Mouse (Mus musculus) testis, postnatal 10 days (tissue): ENCODE results near the gene Lpcat3.
"Not testable (repeated sequence)": the region's sequence is repeated elsewhere in the genome, so short reads cannot be mapped to it uniquely, and the experiment has no call there.

ENCODE experiments used
- DNase-seq: peaks from one replicate; pipeline ENCODE4 v3.0.0; 2021; ENCODE audit warnings: low spot score

The Lpcat3 gene

GRCm38 (mm10) chr6:124662477-124663423 is at the start of gene Lpcat3:
Lpcat3 (plus strand) TSS chr6:124663027.
- DNase-seq = peak; percentile 99

- DNase-seq = no peak
These were observed 37.2 kb upstream of the Lpcat3 start for GRCm38 (mm10) chr6:124625612-124626011.

- DNase-seq = peak; percentile 6
These were observed 36.6 kb upstream of the Lpcat3 start for GRCm38 (mm10) chr6:124626184-124626583.

GRCm38 (mm10) chr6:124630763-124631162 is 32.1 kb upstream of the Lpcat3 start:
- no peak for DNase-seq

- peak; percentile 40 for DNase-seq
These were observed 26.8 kb upstream of the Lpcat3 start, which contains the start of gene C1s2 for GRCm38 (mm10) chr6:124635985-124636384. C1s2 (minus strand) TSS chr6:124636085.

GRCm38 (mm10) chr6:124636858-124637460 is 25.9 kb upstream of the Lpcat3 start:
- DNase-seq = not testable (repeated sequence)

- DNase-seq = peak; percentile 49
These were observed 22.8 kb upstream of the Lpcat3 start for GRCm38 (mm10) chr6:124640041-124640440.

- peak; percentile 83 for DNase-seq
These were observed 21.8 kb upstream of the Lpcat3 start for GRCm38 (mm10) chr6:124640997-124641396.

GRCm38 (mm10) chr6:124646394-124646793 is 16.4 kb upstream of the Lpcat3 start:
- DNase-seq = no peak

- DNase-seq = no peak
These were observed 6.9 kb upstream of the Lpcat3 start for GRCm38 (mm10) chr6:124655893-124656292.

- DNase-seq = no peak
These were observed 4.8 kb upstream of the Lpcat3 start for GRCm38 (mm10) chr6:124658067-124658466.

GRCm38 (mm10) chr6:124661156-124661806 is 1.5 kb upstream of the Lpcat3 start:
- no peak for DNase-seq

GRCm38 (mm10) chr6:124661995-124662394 is 832 bp upstream of the Lpcat3 start:
- no peak for DNase-seq

GRCm38 (mm10) chr6:124663424-124663795 is 583 bp downstream of the Lpcat3 start:
- DNase-seq = no peak

GRCm38 (mm10) chr6:124664256-124664655 is 1.4 kb downstream of the Lpcat3 start:
- DNase-seq = no peak

- DNase-seq = no peak
These were observed 2.2 kb downstream of the Lpcat3 start for GRCm38 (mm10) chr6:124665011-124665410.

- DNase-seq = no peak
These were observed 6.5 kb downstream of the Lpcat3 start for GRCm38 (mm10) chr6:124669234-124669859.

- no peak for DNase-seq
These were observed 7.6 kb downstream of the Lpcat3 start for GRCm38 (mm10) chr6:124670281-124670900.

- DNase-seq = no peak
These were observed 9.3 kb downstream of the Lpcat3 start for GRCm38 (mm10) chr6:124672100-124672499.

GRCm38 (mm10) chr6:124673619-124674018 is 10.8 kb downstream of the Lpcat3 start:
- no peak for DNase-seq

GRCm38 (mm10) chr6:124674591-124674990 is 11.8 kb downstream of the Lpcat3 start:
- DNase-seq = no peak

- DNase-seq = no peak
These were observed 13.3 kb downstream of the Lpcat3 start for GRCm38 (mm10) chr6:124676171-124676570.
